Mouse (Mus musculus) brain, embryonic 14.5 days (tissue): Measurements from ENCODE around the gene Zbtb9.

Experiments used
- CTCF ChIP-seq: fragments of 200-500 bp; IDR thresholded peaks from 2 replicates; pipeline ENCODE4 v1.5.1; 2012; ENCODE audit warnings: inconsistent platforms, mild to moderate bottlenecking, moderate library complexity, borderline replicate concordance; ENCODE audit not compliant: insufficient read depth, insufficient read length; ENCODE audit errors: extremely low read depth
- POLR2A ChIP-seq: fragments of 200-500 bp; IDR thresholded peaks from 2 replicates; pipeline ENCODE4 v1.6.1; 2012; ENCODE audit warnings: mild to moderate bottlenecking, inconsistent platforms, borderline replicate concordance; ENCODE audit not compliant: poor library complexity, insufficient read depth, insufficient read length, severe bottlenecking; ENCODE audit errors: extremely low read depth

GRCm38 (mm10) chr17:26939973-26940300, 33.0 kb upstream of the Zbtb9 start:
- TF ChIP-seq POLR2A (no peak), CTCF (no peak)
